ENCODE assay signal across 7 mouse cellular contexts in the genomic region with DNA sequence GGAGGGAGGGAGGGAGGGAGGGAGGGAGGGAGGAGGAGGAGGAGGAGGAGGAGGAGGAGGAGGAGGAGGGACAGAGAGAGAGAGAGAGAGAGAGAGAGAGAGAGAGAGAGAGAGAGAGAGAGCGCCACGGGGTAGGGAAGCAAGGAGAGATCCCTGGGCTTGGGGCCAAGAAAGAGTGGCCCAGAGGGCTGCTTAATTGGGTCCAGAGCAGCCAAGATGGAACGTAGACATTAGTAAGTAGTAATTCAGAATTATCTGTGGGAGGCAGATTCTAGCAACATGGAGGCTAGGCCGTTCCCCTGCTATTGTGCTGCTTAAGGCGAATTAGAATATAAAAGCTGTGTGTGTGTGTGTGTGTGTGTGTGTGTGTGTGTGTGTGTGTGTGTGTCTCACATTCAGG.
DNase-seq lines count a peak whose midpoint lies in the region; ATAC-seq and TF ChIP-seq lines count a peak whose summit lies in the region.
"Not testable (repeated sequence)": the region's sequence is repeated elsewhere in the genome, so short reads cannot be mapped to it uniquely, and the experiment has no call there.

No protein-coding gene starts in this region.

- H3K27me3 ChIP-seq in embryonic facial prominence, embryonic 14.5 days (replicated peaks; ENCODE audit: control insufficient read depth, insufficient read depth, low read length); lung, embryonic 14.5 days (ENCODE audit: insufficient read depth, low read length): not testable (repeated sequence)

- DNase-seq in MN1 (ENCODE audit: low spot score), result peak; percentile 68
- DNase-seq in cerebellum, adult 18-20 months, result peak; percentile 12 to 14
- peak; percentile 81 for DNase-seq in embryonic facial prominence, embryonic 14.5 days (ENCODE audit: low spot score)
- DNase-seq in heart, postnatal 4 days, result peak; percentile 15
- DNase-seq in kidney, postnatal 10 days, result peak; percentile 23
- peak; percentile 68 for DNase-seq in lung, embryonic 14.5 days
- peak; percentile 51 for DNase-seq in retina, postnatal 1 day

- not testable (repeated sequence) for H3K4me1 ChIP-seq in embryonic facial prominence, embryonic 14.5 days (ENCODE audit: control insufficient read depth, insufficient read depth, low read length); lung, embryonic 14.5 days (ENCODE audit: insufficient read depth)

- H3K36me3 ChIP-seq in embryonic facial prominence, embryonic 14.5 days (ENCODE audit: control insufficient read depth, insufficient read depth, low read length); lung, embryonic 14.5 days (ENCODE audit: insufficient read depth): not testable (repeated sequence)

- TF ChIP-seq CTCF in lung, embryonic 14.5 days (IDR thresholded peaks at IDR 0.05; ENCODE audit: low read depth), result not testable (repeated sequence)

- 34% methylated on average over 5 of the region's 5 CpGs for WGBS in embryonic facial prominence, embryonic 14.5 days
- 52% methylated on average over 5 of the region's 5 CpGs for WGBS in lung, embryonic 14.5 days

- not testable (repeated sequence) for H3K27ac ChIP-seq in embryonic facial prominence, embryonic 14.5 days (replicated peaks; ENCODE audit: low read depth, low read length); lung, embryonic 14.5 days (ENCODE audit: low read depth)

- H3K9me3 ChIP-seq in embryonic facial prominence, embryonic 14.5 days (ENCODE audit: control insufficient read depth, low read length); lung, embryonic 14.5 days (ENCODE audit: low read depth, low read length): not testable (repeated sequence)

- H3K4me2 ChIP-seq in embryonic facial prominence, embryonic 14.5 days (ENCODE audit: low read depth, low read length); lung, embryonic 14.5 days: not testable (repeated sequence)

- ATAC-seq in embryonic facial prominence, embryonic 14.5 days (ENCODE audit: low read depth), result peak; percentile 69; the same call in 1 of the 2 replicates
- 0 out of 2 replicates have a peak, but pooled peaks have one; percentile 39 for ATAC-seq in lung, embryonic 14.5 days (ENCODE audit: insufficient read depth)

- H3K4me3 ChIP-seq in embryonic facial prominence, embryonic 14.5 days (ENCODE audit: low read depth, low read length); lung, embryonic 14.5 days (ENCODE audit: low read depth, low read length): not testable (repeated sequence)

- H3K9ac ChIP-seq in embryonic facial prominence, embryonic 14.5 days (ENCODE audit: low read depth, low read length); lung, embryonic 14.5 days: not testable (repeated sequence)

Comparison
In these comparisons a context has a peak if more than half of its experiments do, and no peak if none do; other contexts are left out.
1. DNase-seq: peak in every context shown above with its lines; median percentile 81 in embryonic facial prominence, embryonic 14.5 days; 68 in MN1; 68 in lung, embryonic 14.5 days; 51 in retina, postnatal 1 day; 23 in kidney, postnatal 10 days; 15 in heart, postnatal 4 days; 13 in cerebellum, adult 18-20 months.